Mouse (Mus musculus) sigmoid colon, adult 10 weeks (tissue): ENCODE results near the gene Apoc1. TPM values are rescaled to one million over a fixed set of nuclear protein-coding genes. Genes with fewer than 3 reads are reported as not detected.

ENCODE experiments used
- polyA plus RNA-seq: library from polyadenylated mRNA; stranded (reverse); fragments of 350-450 nt; fragmentation: Illumina TruSeq; extraction: RNeasy Lipid Tissue Mini Kit (QIAGEN cat#74804); gene quantifications from one replicate; pipeline ENCODE4 v1.2.3, GENCODE M21; 2014; ENCODE audit warnings: low read depth, low replicate concordance

Gene Apoc1
- polyA plus RNA-seq = not detected

DNA sequence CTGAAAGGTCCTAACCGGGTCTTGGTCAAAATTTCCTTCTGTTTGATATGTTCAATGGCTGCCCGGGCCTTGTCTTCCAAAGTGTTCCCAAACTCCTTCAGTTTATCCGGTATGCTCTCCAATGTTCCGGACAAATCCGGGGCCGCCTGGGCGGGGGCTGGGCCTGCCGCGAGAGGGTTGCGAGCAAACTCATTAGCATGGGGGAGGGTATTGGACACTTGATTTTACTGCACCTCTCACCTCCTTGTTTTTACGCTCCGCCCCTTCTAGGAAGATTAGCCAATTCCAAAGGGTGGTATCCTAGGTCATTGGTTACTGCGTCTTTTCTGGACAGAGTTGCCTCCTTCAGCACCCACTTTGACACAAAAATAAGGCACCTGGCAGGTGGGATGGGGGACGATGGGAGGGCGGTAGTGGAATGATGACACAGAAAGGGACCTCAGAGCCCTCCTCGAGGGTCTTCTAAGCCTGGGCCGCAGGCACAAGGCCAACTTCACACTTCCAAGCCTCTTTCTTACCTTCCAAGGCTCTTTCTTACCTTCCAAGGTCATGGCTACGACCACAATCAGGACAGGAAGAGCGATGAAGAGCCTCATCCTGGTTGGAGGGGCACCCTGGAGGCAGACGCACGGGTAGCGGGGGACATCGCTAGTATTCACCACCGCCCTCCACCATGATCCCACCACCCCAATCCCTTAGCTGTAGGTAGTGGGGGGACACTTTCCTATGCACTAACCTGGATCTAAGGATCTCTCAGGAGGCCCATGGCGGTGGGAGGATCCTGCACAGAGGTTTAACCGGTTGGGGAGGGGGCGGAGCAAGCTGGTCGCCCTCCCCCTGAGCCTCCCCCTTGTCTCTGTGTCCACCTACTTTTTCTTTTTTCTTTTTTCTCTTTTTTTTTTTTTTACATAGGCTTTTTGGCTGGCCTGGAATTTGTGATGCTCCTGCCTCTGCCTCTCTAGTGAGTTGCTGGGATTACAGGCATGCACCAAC lies at the start of gene Apoc1:
TSS of gene Apoc1 (minus strand) at position 788 of the 993 bp plus-strand sequence.

DNA sequence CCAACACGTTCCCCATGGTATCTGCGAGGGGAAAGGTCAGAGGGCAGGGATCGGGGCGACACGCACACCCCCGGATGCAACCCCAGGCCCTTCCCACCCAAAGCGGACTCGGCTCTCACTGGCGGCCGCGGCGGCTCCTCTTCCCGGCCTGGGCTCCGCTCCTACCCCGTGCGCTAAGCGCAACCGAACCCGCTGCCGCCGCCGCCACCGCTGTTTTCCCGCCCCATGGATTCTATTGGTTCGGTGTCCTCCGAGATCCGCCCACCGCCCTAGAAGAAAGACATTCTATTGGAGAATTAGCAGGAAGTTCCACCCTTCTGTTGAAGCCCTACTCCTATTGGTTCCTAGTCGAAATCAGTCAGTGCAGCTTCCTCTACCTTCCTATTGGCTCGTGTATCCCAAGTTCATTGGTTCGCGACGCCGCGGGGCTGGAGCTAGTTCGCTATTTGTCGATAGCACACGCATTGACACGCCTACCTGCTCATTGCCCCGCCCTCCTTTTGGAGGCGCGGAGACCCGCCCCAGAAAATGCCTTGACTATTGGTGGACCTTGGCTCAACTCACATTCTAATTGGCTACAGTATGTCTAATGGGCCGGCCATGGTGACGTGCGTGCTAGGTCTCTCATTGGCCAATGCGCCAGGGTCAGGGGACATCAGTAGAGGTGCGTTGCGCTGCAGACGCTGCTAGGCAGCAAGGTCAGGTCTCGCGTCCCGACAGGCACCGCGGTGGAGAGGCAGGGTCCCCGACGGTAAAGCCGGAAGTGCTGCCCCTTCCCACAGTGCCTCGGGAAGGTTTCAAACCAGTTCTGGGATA lies 23.0 kb upstream of the Apoc1 start, which contains the start of gene Tomm40:
TSS of gene Tomm40 (minus strand) at position 200 of the 816 bp plus-strand sequence.

DNA sequence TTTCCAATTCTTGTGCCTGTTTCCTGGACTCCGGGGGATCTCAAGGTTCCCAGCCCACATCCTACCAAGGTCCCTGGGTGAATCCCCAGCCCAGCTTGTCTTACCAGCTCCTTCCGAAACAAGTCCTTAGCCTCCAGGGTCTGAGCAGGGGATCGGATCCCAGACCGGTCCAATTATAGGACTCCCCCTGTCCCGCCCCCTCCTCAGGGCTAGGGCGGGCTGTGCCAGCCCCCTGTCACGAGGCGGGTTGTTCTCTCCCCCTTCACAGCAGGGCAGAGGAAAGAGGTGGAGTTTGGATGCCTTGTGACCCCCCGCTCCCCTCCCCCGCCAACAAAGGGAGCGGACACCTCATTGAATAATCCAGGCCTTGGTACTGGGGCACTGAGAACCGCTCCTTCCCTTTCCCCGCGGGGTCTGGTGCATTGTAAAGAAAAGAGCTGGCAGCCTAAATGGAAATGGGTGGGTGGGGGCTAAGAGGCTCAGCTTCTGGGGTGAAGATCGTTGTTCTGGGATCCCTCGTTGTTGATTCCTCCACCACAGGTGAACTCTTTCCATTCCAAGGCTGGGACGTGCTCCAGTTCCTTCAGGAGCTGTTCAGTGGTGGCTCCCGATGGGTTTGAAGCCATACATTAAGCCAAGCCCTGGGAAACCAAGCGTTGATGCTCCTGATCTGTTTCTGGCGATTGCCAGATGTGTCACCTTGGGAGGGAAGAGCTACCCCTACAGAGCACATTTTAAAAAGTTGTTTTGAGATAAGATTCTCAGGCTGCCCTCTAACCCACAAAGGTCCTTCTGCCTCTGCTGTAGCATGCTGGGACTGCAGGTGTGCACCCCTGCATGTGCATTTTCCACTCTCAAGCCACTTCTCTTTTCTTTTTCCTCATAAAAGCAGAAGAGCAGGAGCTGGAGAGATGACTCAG lies 6.7 kb upstream of the Apoc1 start, which contains the start of gene Apoe:
TSS of gene Apoe (minus strand) at position 282 of the 920 bp plus-strand sequence.

DNA sequence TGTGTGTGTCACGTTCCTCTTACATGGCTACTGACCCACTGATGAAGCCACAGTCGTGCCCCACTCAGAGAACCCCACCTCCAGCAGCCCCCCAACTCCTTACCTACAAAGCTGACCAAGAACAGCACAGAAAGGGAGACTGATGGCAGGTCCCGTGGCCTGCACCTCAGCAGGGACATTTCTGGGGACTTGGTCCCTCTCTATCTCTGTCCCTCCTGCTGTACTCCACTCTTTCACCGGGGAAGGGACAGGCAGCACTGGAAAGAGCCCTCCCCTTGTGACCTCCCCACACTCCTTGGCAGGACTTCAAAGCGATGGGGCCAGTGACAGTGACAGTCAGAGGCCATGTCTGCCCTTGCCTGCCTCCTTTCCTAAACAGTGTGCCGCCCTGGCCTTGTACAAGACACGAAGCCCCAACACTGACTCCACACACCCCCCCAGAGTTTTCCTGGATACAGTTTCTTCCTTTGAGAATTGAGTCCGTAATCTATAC lies 11.2 kb downstream of the Apoc1 start, which contains the start of the genes Gm44805 and Apoc4:
TSS of gene Gm44805 (minus strand) at position 222 of the 493 bp plus-strand sequence.
TSS of gene Apoc4 (minus strand) at position 278 of the 493 bp plus-strand sequence.

DNA sequence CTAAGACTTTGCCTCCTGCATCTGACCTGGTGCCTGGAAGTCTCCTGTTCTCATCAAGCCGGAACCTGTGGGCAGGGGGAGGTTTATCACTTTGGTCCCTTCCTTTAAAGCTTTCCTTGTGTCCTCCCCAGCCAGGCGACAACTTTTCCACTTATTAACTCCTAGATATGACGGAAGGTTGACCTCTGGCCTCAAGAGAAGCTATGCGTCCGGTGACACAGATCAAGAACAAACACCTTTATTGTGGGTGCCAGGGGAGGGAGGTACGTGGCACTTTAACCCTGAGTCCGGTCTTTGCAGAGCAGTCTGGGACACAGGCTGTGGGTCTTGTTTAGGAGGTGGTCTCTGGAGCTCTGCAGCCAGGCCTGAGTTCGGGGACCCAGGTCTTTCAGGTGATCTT lies 14.6 kb downstream of the Apoc1 start, which contains the start of gene Apoc2:
TSS of gene Apoc2 (minus strand) at position 70 of the 400 bp plus-strand sequence.

DNA sequence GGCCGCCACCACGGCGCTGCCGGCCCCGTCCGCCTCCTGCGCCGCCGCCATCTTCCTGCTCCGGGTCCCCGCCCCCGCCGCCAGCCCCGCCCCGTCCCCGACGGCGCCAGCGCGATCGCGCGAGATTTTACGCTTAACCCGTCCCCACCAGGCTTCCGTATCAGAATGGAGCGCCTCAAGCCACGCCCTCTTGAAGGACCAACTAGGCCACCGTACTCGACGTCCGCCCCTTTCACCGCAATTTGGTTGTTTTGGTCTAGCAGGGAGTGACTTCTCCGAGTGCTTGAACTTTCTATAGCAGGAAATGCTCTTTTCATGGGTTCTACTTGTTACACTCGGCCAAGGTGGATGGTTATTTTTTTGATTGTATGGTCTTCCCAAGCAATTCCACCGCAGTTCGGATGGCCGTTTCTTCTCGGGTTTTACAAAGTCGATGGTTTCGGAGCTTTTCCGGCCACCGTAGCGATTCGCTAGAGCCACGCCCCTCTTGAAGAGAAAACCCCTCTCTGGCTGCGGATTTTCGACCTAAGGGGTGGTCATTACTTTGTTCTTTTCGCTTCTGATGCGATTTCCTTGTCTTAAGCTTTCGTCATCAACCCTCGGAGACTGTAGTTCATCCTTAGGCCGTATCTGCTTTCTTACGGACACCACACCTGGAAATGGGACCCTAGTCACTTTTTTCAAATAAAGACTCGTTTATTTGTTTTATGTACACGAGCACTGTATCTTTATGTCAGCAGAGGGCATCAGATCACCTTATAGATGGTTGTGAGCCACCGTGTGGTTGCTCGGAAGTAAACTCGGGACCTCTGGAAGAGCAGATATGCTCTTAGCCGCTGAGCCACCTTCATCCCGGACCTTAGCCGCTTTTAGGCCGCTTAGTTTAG lies 27.3 kb downstream of the Apoc1 start, which contains the start of gene Clptm1:
TSS of gene Clptm1 (minus strand) at position 79 of the 887 bp plus-strand sequence.

Other genes with a start within 250 kb of the Apoc1 start
- gene Mark4, start 233.8 kb downstream of the Apoc1 start, polyA plus RNA-seq = 1.7 TPM
- gene Exoc3l2, start 229.3 kb downstream of the Apoc1 start, polyA plus RNA-seq = not detected
- 4.9 TPM for gene Bloc1s3, start 184.3 kb downstream of the Apoc1 start, polyA plus RNA-seq
- gene Trappc6a, start 184.3 kb downstream of the Apoc1 start, polyA plus RNA-seq = not detected
- gene Nkpd1, start 174.8 kb downstream of the Apoc1 start, polyA plus RNA-seq = not detected
- gene Ppp1r37, start 129.6 kb downstream of the Apoc1 start, polyA plus RNA-seq = 0.66 TPM
- gene Zfp296, start 115.4 kb downstream of the Apoc1 start, polyA plus RNA-seq = not detected
- 12.7 TPM for gene Gemin7, start 115.1 kb downstream of the Apoc1 start, polyA plus RNA-seq
- 7.1 TPM for gene Clasrp, start 88.2 kb downstream of the Apoc1 start, polyA plus RNA-seq
- gene Relb, start 63.2 kb downstream of the Apoc1 start, polyA plus RNA-seq = 5.0 TPM
- 24.0 TPM for gene Clptm1, start 27.6 kb downstream of the Apoc1 start, polyA plus RNA-seq
- gene Apoc2, start 14.7 kb downstream of the Apoc1 start, polyA plus RNA-seq = not detected
- gene Gm44805, start 11.2 kb downstream of the Apoc1 start, polyA plus RNA-seq = 0.98 TPM
- not detected for gene Apoc4, start 11.2 kb downstream of the Apoc1 start, polyA plus RNA-seq
- gene Apoe, start 6.5 kb upstream of the Apoc1 start, polyA plus RNA-seq = 3.8 TPM
- 0.82 TPM for gene Tomm40, start 22.8 kb upstream of the Apoc1 start, polyA plus RNA-seq
- gene Nectin2, start 57.8 kb upstream of the Apoc1 start, polyA plus RNA-seq = 5.2 TPM
- gene Bcam, start 78.4 kb upstream of the Apoc1 start, polyA plus RNA-seq = not detected
- gene Cblc, start 104.1 kb upstream of the Apoc1 start, polyA plus RNA-seq = 5.7 TPM
- gene Bcl3, start 130.1 kb upstream of the Apoc1 start, polyA plus RNA-seq = 1.9 TPM
- not detected for gene Gm19345, start 159.3 kb upstream of the Apoc1 start, polyA plus RNA-seq
- not detected for gene Ceacam16, start 168.6 kb upstream of the Apoc1 start, polyA plus RNA-seq
- gene Ceacam19, start 195.3 kb upstream of the Apoc1 start, polyA plus RNA-seq = not detected
- gene Pvr, start 228.5 kb upstream of the Apoc1 start, polyA plus RNA-seq = 27.6 TPM